Mouse (Mus musculus): ENCODE results near the gene Ano3.
A peak's percentile ranks its signal among the peaks of the same experiment; 100 is the strongest.

DNA sequence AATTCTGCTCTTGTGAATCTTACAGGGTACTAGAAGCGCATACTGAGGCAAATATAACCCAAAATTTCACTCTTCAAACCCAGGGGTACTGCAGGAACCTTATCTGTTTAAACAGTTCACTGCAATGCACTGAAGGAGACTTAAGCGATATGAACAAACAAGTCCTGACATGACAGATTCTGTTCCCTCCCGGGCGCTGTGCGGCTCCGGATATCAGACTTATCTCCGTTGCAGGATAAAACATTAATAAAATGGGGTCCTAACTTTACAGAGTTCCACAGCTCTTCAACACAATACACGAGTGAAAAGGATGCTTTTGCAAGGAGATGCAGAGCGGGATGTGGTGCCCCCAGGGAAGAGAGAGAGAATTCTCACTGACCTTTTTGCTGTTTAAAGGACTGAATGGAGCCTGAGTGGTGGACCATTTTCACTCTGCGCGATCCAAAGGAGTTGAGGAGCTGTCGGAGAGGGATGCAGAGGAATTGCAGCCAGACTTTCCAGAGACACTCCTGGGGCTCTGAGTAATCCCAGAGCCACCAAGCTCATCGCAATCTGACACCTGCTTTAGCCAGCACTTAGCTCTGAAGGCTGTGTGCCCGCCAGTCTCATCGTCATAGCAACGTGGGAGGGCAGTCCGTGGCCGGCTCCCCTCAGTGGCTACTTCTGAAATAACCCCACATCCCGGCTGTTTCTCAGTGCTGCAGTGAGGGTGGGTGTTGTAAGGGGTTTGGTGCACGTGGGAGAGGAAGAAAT, 868 bp downstream of the Ano3 start:
- TF ChIP-seq POLR2A (IDR thresholded peaks at IDR 0.05; ENCODE audit: low read depth, low read length), result peak; percentile 59
- no peak for TF ChIP-seq CTCF (IDR thresholded peaks at IDR 0.05; ENCODE audit: borderline replicate concordance, insufficient read depth, low read length)
